ENCODE assay signal across 11 mouse cellular contexts in genomic region chr15:97996716-97997256, GRCm38 (mm10). TPM values are rescaled to one million over a fixed set of nuclear protein-coding genes. Genes with fewer than 3 reads are reported as not detected.
A peak's percentile ranks its signal among the peaks of the same experiment; 100 is the strongest.
DNase-seq lines count a peak whose midpoint lies in the region; ATAC-seq lines count a peak whose summit lies in the region.
"Had no signal": no experiment of that assay in that cellular context is flagged by ENCODE, and none has a peak within 500 bp of the region (broad histone marks: within the 10 kb centered on the region; RNA-seq: fewer than 3 reads in every experiment).

No protein-coding gene starts in this region.

- WGBS in heart, embryonic 12.5 days: 73% methylated on average over 13 of the region's 13 CpGs
- WGBS in lung, embryonic 15.5 days: 45% methylated on average over 13 of the region's 13 CpGs
- WGBS in intestine, embryonic 15.5 days: 61% methylated on average over 13 of the region's 13 CpGs
- 63% methylated on average over 13 of the region's 13 CpGs for WGBS in intestine, embryonic 16.5 days

- no peak for ATAC-seq in heart, embryonic 12.5 days (ENCODE audit: insufficient number of reproducible peaks, low FRiP score)
- peak; percentile 71 for ATAC-seq in lung, embryonic 15.5 days (ENCODE audit: borderline replicate concordance, extremely low read depth, low FRiP score, low TSS enrichment)
- no peak for ATAC-seq in intestine, embryonic 15.5 days
- ATAC-seq in intestine, embryonic 16.5 days: no peak
- ATAC-seq: activated CD4-positive, CD25-positive, alpha-beta regulatory T cell, adult 4 months; CD4-positive, CD25-positive, alpha-beta regulatory T cell, adult 4 months had no signal

- peak; percentile 44 to 51 for DNase-seq in heart, postnatal 10 days
- DNase-seq in lung, postnatal 25 days (ENCODE audit: low spot score): no peak
- peak; percentile 38 to 61 for DNase-seq in cerebellum, postnatal 25 days
- peak; percentile 12 for DNase-seq in lung, postnatal 36 days

- peaks cover 31% of the 10 kb centered on the region for H3K4me1 ChIP-seq in heart, embryonic 12.5 days (replicated peaks)
- H3K4me1 ChIP-seq in lung, embryonic 15.5 days: peaks cover 43% of the 10 kb centered on the region
- peaks cover 27% of the 10 kb centered on the region for H3K4me1 ChIP-seq in intestine, embryonic 15.5 days (replicated peaks)
- peaks cover 16% of the 10 kb centered on the region for H3K4me1 ChIP-seq in intestine, embryonic 16.5 days (ENCODE audit: control insufficient read depth, insufficient read depth, low read length)

- no peak overlapping the region for H3K4me3 ChIP-seq in heart, embryonic 12.5 days
- no peak overlapping the region for H3K4me3 ChIP-seq in lung, embryonic 15.5 days
- H3K4me3 ChIP-seq in intestine, embryonic 15.5 days (replicated peaks): no peak overlapping the region
- H3K4me3 ChIP-seq in intestine, embryonic 16.5 days (ENCODE audit: low read length): no peak overlapping the region
- H3K4me3 ChIP-seq: megakaryocyte, embryonic 14.5 days had no signal

- no peak overlapping the region for H3K4me2 ChIP-seq in heart, embryonic 12.5 days
- H3K4me2 ChIP-seq in lung, embryonic 15.5 days: no peak overlapping the region
- H3K4me2 ChIP-seq in intestine, embryonic 15.5 days (replicated peaks): no peak overlapping the region
- H3K4me2 ChIP-seq in intestine, embryonic 16.5 days (ENCODE audit: low read depth, low read length): no peak overlapping the region

- no peak overlapping the region for H3K27ac ChIP-seq in heart, embryonic 12.5 days (ENCODE audit: poor library complexity, severe bottlenecking)
- H3K27ac ChIP-seq in lung, embryonic 15.5 days: peak overlapping the region; percentile 53; the same call in 1 of the 2 replicates
- no peak overlapping the region for H3K27ac ChIP-seq in intestine, embryonic 15.5 days
- H3K27ac ChIP-seq in intestine, embryonic 16.5 days (ENCODE audit: low read length): no peak overlapping the region

- H3K27me3 ChIP-seq in heart, embryonic 12.5 days (replicated peaks): peaks cover 29% of the 10 kb centered on the region
- peaks cover 51% of the 10 kb centered on the region for H3K27me3 ChIP-seq in lung, embryonic 15.5 days
- H3K27me3 ChIP-seq in intestine, embryonic 15.5 days (replicated peaks): peaks cover 42% of the 10 kb centered on the region
- H3K27me3 ChIP-seq in intestine, embryonic 16.5 days (replicated peaks; ENCODE audit: control insufficient read depth, insufficient read depth, low read length): peaks cover 52% of the 10 kb centered on the region

- peaks cover 9% of the 10 kb centered on the region; the same call in 1 of the 2 replicates for H3K36me3 ChIP-seq in heart, embryonic 12.5 days
- no peaks in the 10 kb centered on the region for H3K36me3 ChIP-seq in lung, embryonic 15.5 days
- H3K36me3 ChIP-seq in intestine, embryonic 15.5 days: no peaks in the 10 kb centered on the region
- H3K36me3 ChIP-seq in intestine, embryonic 16.5 days (ENCODE audit: control insufficient read depth, insufficient read depth, low read length): no peaks in the 10 kb centered on the region

- H3K9me3 ChIP-seq in heart, embryonic 12.5 days (replicated peaks): no peaks in the 10 kb centered on the region
- no peaks in the 10 kb centered on the region for H3K9me3 ChIP-seq in lung, embryonic 15.5 days
- no peaks in the 10 kb centered on the region for H3K9me3 ChIP-seq in intestine, embryonic 15.5 days
- H3K9me3 ChIP-seq in intestine, embryonic 16.5 days (ENCODE audit: control insufficient read depth, low read length): no peaks in the 10 kb centered on the region

- intact Hi-C loops in heart, postnatal 10 days (cut with DNase I): no loop called here

- H3K9ac ChIP-seq in heart, embryonic 12.5 days: no peak overlapping the region
- no peak overlapping the region for H3K9ac ChIP-seq in lung, embryonic 15.5 days
- no peak overlapping the region for H3K9ac ChIP-seq in intestine, embryonic 15.5 days
- no peak overlapping the region for H3K9ac ChIP-seq in intestine, embryonic 16.5 days (ENCODE audit: low read depth, low read length)

RNA-seq across cellular contexts. Expression of gene Col2a1, which starts 7.7 kb away (rescaled TPM):
- under 1 TPM; 0.62 to 0.84 TPM for total RNA-seq in heart, postnatal 10 days (2021)
- polyA plus RNA-seq in heart, embryonic 12.5 days (2016; fragmentation: Nextera tagmentation; extraction: Ambion mirVana): 78.0 and 78.9 TPM in 2 replicates
- polyA plus RNA-seq in lung, embryonic 15.5 days (2015; fragmentation: Nextera tagmentation; extraction: Ambion mirVana): 19.1 and 20.1 TPM in 2 replicates
- polyA plus RNA-seq in intestine, embryonic 15.5 days (2015; fragmentation: Nextera tagmentation; extraction: Ambion mirVana): 2.0 and 2.7 TPM in 2 replicates
- 0.33 and 0.53 TPM in 2 replicates for polyA plus RNA-seq in intestine, embryonic 16.5 days (2015; fragmentation: Nextera tagmentation; extraction: Ambion mirVana)
- polyA plus RNA-seq: CD4-positive, CD25-positive, alpha-beta regulatory T cell, adult 4 months had no signal

RNA-seq across cellular contexts. Expression of gene Tmem106c, which starts 32.8 kb away (rescaled TPM):
- 10 to 100 TPM; 16.6 to 20.9 TPM for total RNA-seq in heart, postnatal 10 days (2021)
- 28.5 and 32.2 TPM in 2 replicates for polyA plus RNA-seq in heart, embryonic 12.5 days (2016; fragmentation: Nextera tagmentation; extraction: Ambion mirVana)
- polyA plus RNA-seq in lung, embryonic 15.5 days (2015; fragmentation: Nextera tagmentation; extraction: Ambion mirVana): 41.4 and 45.7 TPM in 2 replicates
- 39.3 and 44.4 TPM in 2 replicates for polyA plus RNA-seq in intestine, embryonic 15.5 days (2015; fragmentation: Nextera tagmentation; extraction: Ambion mirVana)
- polyA plus RNA-seq in intestine, embryonic 16.5 days (2015; fragmentation: Nextera tagmentation; extraction: Ambion mirVana): 47.5 and 51.6 TPM in 2 replicates
